Mouse (Mus musculus) embryo, embryonic 9.5 days (tissue): Measurements from ENCODE around the gene Ptcd3.
A peak's percentile ranks its signal among the peaks of the same experiment; 100 is the strongest.
"Not testable (repeated sequence)": the region's sequence is repeated elsewhere in the genome, so short reads cannot be mapped to it uniquely, and the experiment has no call there.

Experiments used
- DNase-seq: peaks from one replicate; pipeline ENCODE4 v3.0.0-alpha.2; 2017; ENCODE audit errors: extremely low spot score

Gene Ptcd3

GRCm38 (mm10) chr6:71871396-71871795 lies 37.2 kb downstream of the Ptcd3 start:
- no peak for DNase-seq

- DNase-seq: no peak
Measured at GRCm38 (mm10) chr6:71868809-71869208, 39.7 kb downstream of the Ptcd3 start.

- DNase-seq: no peak
Measured at GRCm38 (mm10) chr6:71867751-71868150, 40.8 kb downstream of the Ptcd3 start.

GRCm38 (mm10) chr6:71846906-71847305 lies 61.6 kb downstream of the Ptcd3 start:
- DNase-seq: not testable (repeated sequence)

GRCm38 (mm10) chr6:71840597-71841290 lies 67.8 kb downstream of the Ptcd3 start:
- no peak for DNase-seq

GRCm38 (mm10) chr6:71839815-71840214 lies 68.7 kb downstream of the Ptcd3 start:
- no peak for DNase-seq

GRCm38 (mm10) chr6:71836811-71837210 lies 71.7 kb downstream of the Ptcd3 start:
- no peak for DNase-seq

- peak; percentile 91 for DNase-seq
Measured at GRCm38 (mm10) chr6:71831581-71831960, 77.0 kb downstream of the Ptcd3 start.

GRCm38 (mm10) chr6:71830690-71831580 lies 77.6 kb downstream of the Ptcd3 start, which contains the start of gene Immt:
Immt (plus strand) TSS chr6:71831331.
- DNase-seq: peak; percentile 92
